Comparison of ENCODE assay signal across 12 mouse cellular contexts in genomic region chr11:88234789-88235188, GRCm38 (mm10). TPM values are rescaled to one million over a fixed set of nuclear protein-coding genes. Genes with fewer than 3 reads are reported as not detected.
DNase-seq lines count a peak whose midpoint lies in the region; ATAC-seq and TF ChIP-seq lines count a peak whose summit lies in the region.
"Had no signal": no experiment of that assay in that cellular context is flagged by ENCODE, and none has a peak within 500 bp of the region (broad histone marks: within the 10 kb centered on the region; RNA-seq: fewer than 3 reads in every experiment).

No protein-coding gene starts in this region.

- ATAC-seq in lung, embryonic 15.5 days (ENCODE audit: borderline replicate concordance, extremely low read depth, low FRiP score, low TSS enrichment): no peak
- no peak for ATAC-seq in embryonic facial prominence, embryonic 15.5 days (ENCODE audit: insufficient number of reproducible peaks, low FRiP score, low TSS enrichment, low read depth)
- ATAC-seq in liver, embryonic 15.5 days (ENCODE audit: insufficient read depth): no peak

- no peak for TF ChIP-seq CTCF in gastrocnemius, adult 2 months (IDR thresholded peaks at IDR 0.05)

- H3K4me1 ChIP-seq in lung, embryonic 15.5 days: peaks cover 28% of the 10 kb centered on the region
- peaks cover 35% of the 10 kb centered on the region for H3K4me1 ChIP-seq in embryonic facial prominence, embryonic 15.5 days
- H3K4me1 ChIP-seq in liver, embryonic 15.5 days (replicated peaks): peaks cover 19% of the 10 kb centered on the region

- intact Hi-C loops in gastrocnemius, adult 2 months (cut with DNase I): no loop called here
- intact Hi-C loops in left cerebral cortex, postnatal 10 days (cut with DNase I): no loop called here

- H3K36me3 ChIP-seq in lung, embryonic 15.5 days: no peaks in the 10 kb centered on the region
- H3K36me3 ChIP-seq in embryonic facial prominence, embryonic 15.5 days: no peaks in the 10 kb centered on the region
- H3K36me3 ChIP-seq in liver, embryonic 15.5 days (replicated peaks): no peaks in the 10 kb centered on the region

- 0 out of 2 replicates have a peak overlapping the region, but pooled peaks have one; percentile 13 for H3K4me2 ChIP-seq in lung, embryonic 15.5 days
- no peak overlapping the region; the same call in 1 of the 2 replicates for H3K4me2 ChIP-seq in embryonic facial prominence, embryonic 15.5 days (replicated peaks)
- peak overlapping the region; percentile 16; the same call in 1 of the 2 replicates for H3K4me2 ChIP-seq in liver, embryonic 15.5 days

- no peak overlapping the region for H3K9ac ChIP-seq in lung, embryonic 15.5 days
- no peak overlapping the region for H3K9ac ChIP-seq in embryonic facial prominence, embryonic 15.5 days
- no peak overlapping the region for H3K9ac ChIP-seq in liver, embryonic 15.5 days

- no peaks in the 10 kb centered on the region for H3K27me3 ChIP-seq in lung, embryonic 15.5 days
- H3K27me3 ChIP-seq in embryonic facial prominence, embryonic 15.5 days: peaks cover 3% of the 10 kb centered on the region; the same call in 1 of the 2 replicates
- H3K27me3 ChIP-seq in liver, embryonic 15.5 days: no peaks in the 10 kb centered on the region

- no peaks in the 10 kb centered on the region for H3K9me3 ChIP-seq in lung, embryonic 15.5 days
- H3K9me3 ChIP-seq in embryonic facial prominence, embryonic 15.5 days (replicated peaks): no peaks in the 10 kb centered on the region
- no peaks in the 10 kb centered on the region for H3K9me3 ChIP-seq in liver, embryonic 15.5 days (replicated peaks)

- peak overlapping the region; percentile 75 for H3K4me3 ChIP-seq in gastrocnemius, adult 2 months
- H3K4me3 ChIP-seq in lung, embryonic 15.5 days: no peak overlapping the region
- H3K4me3 ChIP-seq in embryonic facial prominence, embryonic 15.5 days (replicated peaks): no peak overlapping the region
- H3K4me3 ChIP-seq in liver, embryonic 15.5 days (replicated peaks): no peak overlapping the region

- WGBS in lung, embryonic 15.5 days: 43% methylated on average over 4 of the region's 4 CpGs
- 20% methylated on average over 4 of the region's 4 CpGs for WGBS in embryonic facial prominence, embryonic 15.5 days
- 19% methylated on average over 4 of the region's 4 CpGs for WGBS in liver, embryonic 15.5 days (ENCODE audit: insufficient replicate concordance)

- no peak for DNase-seq in gastrocnemius, adult 2 months
- no peak for DNase-seq in gastrocnemius, postnatal 10 days
- DNase-seq in lung, postnatal 10 days: no peak
- no peak for DNase-seq in urinary bladder, adult 2 months (ENCODE audit: low spot score)
- DNase-seq in left cerebral cortex, postnatal 10 days (ENCODE audit: extremely low spot score in 1 of 2, low spot score in 2 of 2): no peak
- DNase-seq: cerebellum, adult 18-20 months had no signal

- peak overlapping the region; percentile 89 for H3K27ac ChIP-seq in gastrocnemius, adult 2 months
- peak overlapping the region; percentile 23; the same call in 1 of the 2 replicates for H3K27ac ChIP-seq in lung, embryonic 15.5 days
- H3K27ac ChIP-seq in embryonic facial prominence, embryonic 15.5 days (replicated peaks): peak overlapping the region; percentile 3; the same call in 1 of the 2 replicates
- H3K27ac ChIP-seq in liver, embryonic 15.5 days (replicated peaks): no peak overlapping the region

RNA-seq across cellular contexts. Expression of gene Mrps23, which starts 30.6 kb away (rescaled TPM):
- total RNA-seq in gastrocnemius, adult 2 months (2021): 100 to 1,000 TPM; 122 to 144 TPM
- 100 to 1,000 TPM; 121 to 133 TPM for total RNA-seq in gastrocnemius, postnatal 10 days (2021)
- polyA plus RNA-seq in lung, embryonic 15.5 days (2015; fragmentation: Nextera tagmentation; extraction: Ambion mirVana): 57.4 and 59.4 TPM in 2 replicates
- 58.4 and 61.6 TPM in 2 replicates for polyA plus RNA-seq in embryonic facial prominence, embryonic 15.5 days (2015; fragmentation: Nextera tagmentation; extraction: Ambion mirVana)
- polyA plus RNA-seq in liver, embryonic 15.5 days (2015; fragmentation: Nextera tagmentation; extraction: Ambion mirVana): 25.0 and 26.9 TPM in 2 replicates
- polyA plus RNA-seq in urinary bladder, adult 2 months (2012; rRNA removed): 77.3 and 83.9 TPM in 2 replicates
- total RNA-seq in left cerebral cortex, postnatal 10 days (2021): 10 to 100 TPM; 55.1 to 68.0 TPM

RNA-seq across cellular contexts. Expression of gene Ccdc182, which starts 59.1 kb away (rescaled TPM):
- total RNA-seq in gastrocnemius, adult 2 months (2021): not detected
- total RNA-seq in gastrocnemius, postnatal 10 days (2021): not detected
- 0.12 TPM in 1 of 2 replicates, not detected in the other for polyA plus RNA-seq in lung, embryonic 15.5 days (2015; fragmentation: Nextera tagmentation; extraction: Ambion mirVana)
- polyA plus RNA-seq in embryonic facial prominence, embryonic 15.5 days (2015; fragmentation: Nextera tagmentation; extraction: Ambion mirVana): not detected in 2 replicates
- not detected in 2 replicates for polyA plus RNA-seq in liver, embryonic 15.5 days (2015; fragmentation: Nextera tagmentation; extraction: Ambion mirVana)
- polyA plus RNA-seq in urinary bladder, adult 2 months (2012; rRNA removed): not detected in 2 replicates
- total RNA-seq in left cerebral cortex, postnatal 10 days (2021): not detected
- polyA plus RNA-seq: C2C12; lung, embryonic 16.5 days; stomach, embryonic 14.5 days had no signal
